Mouse (Mus musculus) embryonic facial prominence, embryonic 11.5 days (tissue): ENCODE data around the gene E2f4. TPM values are rescaled to one million over a fixed set of nuclear protein-coding genes. Genes with fewer than 3 reads are reported as not detected.

Experiments used
- ATAC-seq: fragments of 200-750 bp; cut with Nextera tagmentation; replicated peaks from 2 replicates; pipeline ENCODE4 v1.8.0; 2017; ENCODE audit warnings: low read depth; ENCODE audit not compliant: insufficient number of reproducible peaks, low FRiP score, low TSS enrichment
- DNase-seq: peaks from one replicate; pipeline ENCODE4 v3.0.0-alpha.2; 2015; ENCODE audit warnings: low spot score
- H3K27ac ChIP-seq: fragments of 300-500 bp; sonication (generic); replicated peaks from 2 replicates; pipeline ENCODE4 v1.5.1; 2014; ENCODE audit warnings: mild to moderate bottlenecking, low read depth, low read length, control low read depth
- H3K27me3 ChIP-seq: fragments of 300-500 bp; sonication (generic); 2 replicates; pipeline ENCODE4 v1.6.1; 2014; ENCODE audit warnings: mild to moderate bottlenecking, low read length, moderate library complexity, mixed read lengths; ENCODE audit not compliant: control insufficient read depth, insufficient read depth
- H3K36me3 ChIP-seq: fragments of 300-500 bp; sonication (generic); replicated peaks from 2 replicates; pipeline ENCODE4 v1.6.1; 2014; ENCODE audit warnings: low read depth, mild to moderate bottlenecking, low read length, moderate library complexity, mixed read lengths; ENCODE audit not compliant: control insufficient read depth, insufficient read depth
- H3K4me1 ChIP-seq: fragments of 300-500 bp; sonication (generic); 2 replicates; pipeline ENCODE4 v1.6.1; 2014; ENCODE audit warnings: low read length, mixed read lengths; ENCODE audit not compliant: control insufficient read depth, insufficient read depth
- H3K4me2 ChIP-seq: fragments of 300-500 bp; sonication (generic); 2 replicates; pipeline ENCODE4 v1.6.1; 2014; ENCODE audit warnings: low read depth, mild to moderate bottlenecking, control low read depth, low read length, moderate library complexity
- H3K4me3 ChIP-seq: fragments of 300-500 bp; sonication (generic); 2 replicates; pipeline ENCODE4 v1.5.1; 2014; ENCODE audit warnings: low read depth, low read length, control low read depth
- H3K9ac ChIP-seq: fragments of 300-500 bp; sonication (generic); replicated peaks from 2 replicates; pipeline ENCODE4 v1.6.1; 2014; ENCODE audit warnings: mild to moderate bottlenecking, control low read depth, low read length
- H3K9me3 ChIP-seq: fragments of 300-500 bp; sonication (generic); replicated peaks from 2 replicates; pipeline ENCODE4 v1.6.1; 2016; ENCODE audit warnings: mild to moderate bottlenecking, low read length, inconsistent platforms, mixed read lengths; ENCODE audit not compliant: control insufficient read depth
- WGBS: fragments of 180-500 bp; shearing (Covaris S2); extraction: QIAGEN DNeasy Blood & Tissue Kit; methylation state at CpG from one replicate; pipeline ENCODE4 v1.1.7; 2014; 5-methylcytosine and 5-hydroxymethylcytosine counted together
- polyA plus RNA-seq: library from polyadenylated mRNA; unstranded; fragments of >200 nt; fragmentation: Nextera tagmentation; extraction: Ambion mirVana; gene quantifications from 2 replicates; pipeline ENCODE4 v1.2.1, GENCODE M21; 2014

Gene E2f4
- polyA plus RNA-seq, 1 experiment from 2014 or later: 103 TPM

DNA sequence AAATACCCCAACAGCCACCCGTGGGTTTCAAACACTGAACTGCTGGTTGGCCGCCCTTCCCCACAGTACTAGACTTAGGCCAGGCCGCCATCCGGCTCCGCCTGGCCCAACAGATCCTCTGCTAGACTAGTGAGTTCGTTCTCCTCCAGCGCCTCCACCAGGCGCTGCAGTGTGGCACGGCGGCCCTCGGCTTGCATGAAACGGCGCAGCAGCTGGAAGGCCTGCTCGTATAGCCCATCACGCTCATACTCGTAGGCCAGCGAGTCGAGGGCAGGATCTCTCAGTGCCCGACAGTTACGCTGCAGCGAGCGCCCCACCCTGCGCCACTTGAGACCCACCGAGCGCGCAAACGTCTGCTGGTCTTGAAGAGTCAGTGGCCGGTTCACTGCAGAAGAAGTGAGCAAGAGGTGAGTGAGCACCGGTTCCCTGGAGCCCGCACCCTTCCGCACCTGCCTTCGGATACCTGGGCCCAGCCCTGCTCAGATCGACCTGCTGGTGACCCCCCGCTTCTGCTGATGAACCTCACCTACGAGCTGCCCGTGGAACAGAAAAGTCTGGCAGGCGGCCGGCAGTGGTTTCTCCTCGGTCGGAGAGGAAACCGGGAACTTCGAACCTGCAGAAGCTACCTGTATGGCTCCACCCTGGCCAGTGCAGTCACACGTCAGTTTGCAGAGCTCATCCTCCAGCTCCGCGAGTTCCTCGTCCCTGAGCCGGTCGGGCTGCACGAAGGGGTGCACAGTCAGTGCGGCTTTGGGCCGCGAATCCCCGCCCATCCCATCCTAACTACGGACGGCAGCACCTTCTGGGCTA, 38.3 kb upstream of the E2f4 start:
- no peaks in the 10 kb centered on the region for H3K9me3 ChIP-seq
- peaks cover 45% of the 10 kb centered on the region for H3K27me3 ChIP-seq
- 2% methylated on average over 55 of the region's 55 CpGs for WGBS

DNA sequence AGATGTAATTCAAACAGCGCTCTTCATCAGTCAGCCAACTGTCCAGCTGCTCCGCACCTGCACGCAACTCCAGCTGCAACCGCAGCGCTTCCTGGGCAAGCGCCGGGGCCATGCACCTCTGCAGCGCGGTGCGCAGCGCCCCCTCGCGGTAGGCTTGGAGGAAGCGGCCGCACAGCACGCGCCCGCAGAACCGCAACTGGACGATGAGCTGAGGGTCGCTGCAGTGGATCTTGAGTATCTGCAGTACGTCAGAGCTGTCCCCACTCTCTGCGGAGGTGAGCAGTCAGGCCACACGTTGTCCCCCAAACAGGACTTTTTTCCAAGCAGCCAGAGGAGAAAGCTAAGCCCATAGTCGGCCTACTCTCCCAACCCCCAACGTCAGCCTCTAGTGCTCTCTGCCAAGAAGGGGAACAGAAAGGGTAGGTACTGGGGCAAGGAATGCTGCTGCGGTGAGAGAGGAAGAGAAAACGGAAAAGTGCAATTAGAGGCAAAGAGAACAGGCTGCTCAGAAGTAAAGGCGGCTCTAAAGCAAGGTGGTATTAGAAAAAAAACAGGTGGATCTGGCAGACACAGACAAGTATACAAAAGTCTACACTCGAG, 37.6 kb upstream of the E2f4 start:
- peak overlapping the region; percentile 31 for H3K4me3 ChIP-seq
- peaks cover 45% of the 10 kb centered on the region for H3K27me3 ChIP-seq
- H3K36me3 ChIP-seq: no peaks in the 10 kb centered on the region
- DNase-seq (peak; percentile 88), ATAC-seq (peak; percentile 11)
- H3K4me2 ChIP-seq: peak overlapping the region; percentile 75
- peaks cover 4% of the 10 kb centered on the region for H3K4me1 ChIP-seq
- H3K9ac ChIP-seq: no peak overlapping the region
- no peak overlapping the region for H3K27ac ChIP-seq
- WGBS: 2% methylated on average over 30 of the region's 30 CpGs
- no peaks in the 10 kb centered on the region for H3K9me3 ChIP-seq

More for the DNA sequence above, 38.3 kb upstream of the E2f4 start:
- H3K27ac ChIP-seq: no peak overlapping the region
- H3K4me3 ChIP-seq: peak overlapping the region; percentile 31
- 0 out of 2 replicates have a peak overlapping the region, but pooled peaks have one; percentile 7 for H3K9ac ChIP-seq
- H3K4me1 ChIP-seq: peaks cover 7% of the 10 kb centered on the region
- peak; percentile 54 for DNase-seq
- H3K4me2 ChIP-seq: peak overlapping the region; percentile 75
- peak; percentile 46 for ATAC-seq
- H3K36me3 ChIP-seq: no peaks in the 10 kb centered on the region

DNA sequence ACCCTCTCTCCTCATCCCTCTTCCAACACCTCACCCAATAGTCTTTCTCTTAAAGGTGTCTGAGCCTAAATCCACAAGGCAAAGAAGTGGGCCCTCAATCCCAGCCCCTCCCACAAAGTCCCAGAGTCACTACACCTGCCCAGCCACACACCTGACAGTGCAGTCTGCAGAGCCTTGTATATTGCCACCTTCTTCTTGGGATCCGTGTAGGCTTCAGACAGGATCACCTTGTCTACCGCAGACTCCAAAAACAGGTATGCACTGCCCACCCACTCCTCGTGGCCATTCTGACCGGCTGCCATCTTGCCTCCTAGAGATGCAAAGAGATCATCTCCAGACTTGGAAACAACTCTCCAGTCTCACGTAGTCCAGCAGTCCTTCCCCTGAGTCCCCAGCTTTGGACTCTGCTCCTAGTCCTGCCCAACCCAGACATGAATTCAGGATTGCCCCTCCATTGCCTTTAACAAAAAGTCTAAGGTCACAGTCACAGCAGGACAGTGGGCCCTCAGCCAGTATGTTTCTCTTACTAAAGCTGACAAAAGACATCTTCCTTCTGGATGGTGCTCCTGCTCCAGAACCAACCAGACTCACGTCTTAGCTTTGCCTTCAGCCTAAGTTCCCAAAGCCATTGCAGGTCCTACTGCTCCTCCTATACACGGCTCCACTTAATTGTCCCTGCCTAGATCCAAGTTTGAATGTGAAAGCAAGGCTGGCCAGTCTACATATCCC, 36.9 kb upstream of the E2f4 start:
- Histone ChIP-seq H3K4me1 (peaks cover 2% of the 10 kb centered on the region), H3K27ac (no peak overlapping the region), H3K4me3 (no peak overlapping the region), H3K27me3 (peaks cover 49% of the 10 kb centered on the region), H3K9ac (no peak overlapping the region), H3K4me2 (no peak overlapping the region), H3K36me3 (no peaks in the 10 kb centered on the region), H3K9me3 (no peaks in the 10 kb centered on the region)
- DNase-seq (no peak), ATAC-seq (no peak)
- WGBS: 54% methylated on average over 7 of the region's 7 CpGs

DNA sequence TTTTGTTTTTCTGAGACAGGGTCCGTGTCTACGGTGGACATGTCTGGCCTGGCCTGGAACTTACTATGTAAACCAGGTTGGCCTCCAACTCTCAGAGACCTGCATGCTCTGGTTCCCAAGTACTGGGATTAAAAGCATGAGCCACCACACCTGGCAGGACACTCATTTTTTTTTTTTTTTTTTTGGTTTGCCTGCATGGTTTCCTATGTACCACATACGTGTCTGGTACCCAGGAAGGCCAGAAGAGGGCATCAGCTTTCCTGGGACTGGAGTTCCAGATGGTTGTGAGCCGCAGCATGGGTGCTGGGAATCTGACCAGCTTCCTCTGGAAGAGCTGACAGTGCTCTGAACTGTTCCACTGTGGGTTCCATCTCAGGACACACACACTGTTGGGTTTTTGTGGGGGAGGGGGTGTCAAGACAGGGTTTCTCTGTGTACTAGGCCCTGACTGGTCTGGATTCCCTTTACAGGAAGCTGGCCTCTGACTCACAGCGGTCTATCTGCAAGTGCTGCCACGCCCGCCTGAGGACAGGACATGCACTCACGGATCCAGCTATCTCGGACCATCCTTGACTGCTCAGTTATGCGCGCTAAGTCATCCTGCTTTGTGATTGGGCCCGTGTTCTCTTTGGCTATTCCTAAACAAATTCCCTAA, 36.0 kb upstream of the E2f4 start:
- Histone ChIP-seq H3K27me3 (peaks cover 53% of the 10 kb centered on the region), H3K4me2 (no peak overlapping the region), H3K27ac (no peak overlapping the region), H3K36me3 (no peaks in the 10 kb centered on the region), H3K9ac (no peak overlapping the region), H3K4me3 (no peak overlapping the region), H3K4me1 (peaks cover 2% of the 10 kb centered on the region), H3K9me3 (no peaks in the 10 kb centered on the region)
- DNase-seq: no peak
- no peak for ATAC-seq
- 86% methylated on average over 12 of the region's 12 CpGs for WGBS

DNA sequence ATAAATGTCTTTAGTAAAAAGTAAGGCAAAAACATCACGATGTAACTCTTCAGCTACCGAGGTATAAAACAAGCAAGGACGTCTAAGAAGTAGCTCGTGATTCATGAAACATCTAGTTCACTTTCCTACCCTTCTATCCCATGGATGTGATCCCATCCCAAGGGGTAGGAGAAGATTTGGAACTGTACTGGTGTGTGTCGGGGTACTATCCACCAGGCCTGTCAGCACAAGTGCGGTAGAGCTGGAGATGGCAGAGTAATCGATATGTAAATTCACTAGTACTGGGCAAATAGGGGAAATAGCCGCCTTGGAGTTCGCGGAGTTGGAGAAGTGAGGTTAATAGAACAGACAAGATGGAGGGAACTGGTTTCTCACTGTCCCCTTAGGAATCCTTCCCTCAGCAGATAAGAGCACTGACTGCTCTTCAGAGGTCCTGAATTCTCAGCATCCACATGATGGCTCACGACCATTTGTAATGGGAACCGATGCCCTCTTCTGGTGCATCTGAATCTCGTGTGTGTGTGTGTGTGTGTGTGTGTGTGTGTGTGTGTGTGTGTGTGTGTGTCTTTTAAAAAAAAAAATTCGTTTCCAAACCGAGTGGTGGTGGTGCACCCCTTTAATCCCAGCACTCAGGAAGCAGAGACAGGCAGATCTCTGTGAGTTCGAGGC, 34.1 kb upstream of the E2f4 start:
- ATAC-seq (no peak), DNase-seq (no peak)
- Histone ChIP-seq H3K4me2 (no peak overlapping the region), H3K4me1 (peaks cover 4% of the 10 kb centered on the region), H3K27me3 (peaks cover 66% of the 10 kb centered on the region), H3K36me3 (no peaks in the 10 kb centered on the region), H3K9me3 (no peaks in the 10 kb centered on the region), H3K27ac (no peak overlapping the region), H3K9ac (no peak overlapping the region), H3K4me3 (no peak overlapping the region)
- 40% methylated on average over 16 of the region's 16 CpGs for WGBS

DNA sequence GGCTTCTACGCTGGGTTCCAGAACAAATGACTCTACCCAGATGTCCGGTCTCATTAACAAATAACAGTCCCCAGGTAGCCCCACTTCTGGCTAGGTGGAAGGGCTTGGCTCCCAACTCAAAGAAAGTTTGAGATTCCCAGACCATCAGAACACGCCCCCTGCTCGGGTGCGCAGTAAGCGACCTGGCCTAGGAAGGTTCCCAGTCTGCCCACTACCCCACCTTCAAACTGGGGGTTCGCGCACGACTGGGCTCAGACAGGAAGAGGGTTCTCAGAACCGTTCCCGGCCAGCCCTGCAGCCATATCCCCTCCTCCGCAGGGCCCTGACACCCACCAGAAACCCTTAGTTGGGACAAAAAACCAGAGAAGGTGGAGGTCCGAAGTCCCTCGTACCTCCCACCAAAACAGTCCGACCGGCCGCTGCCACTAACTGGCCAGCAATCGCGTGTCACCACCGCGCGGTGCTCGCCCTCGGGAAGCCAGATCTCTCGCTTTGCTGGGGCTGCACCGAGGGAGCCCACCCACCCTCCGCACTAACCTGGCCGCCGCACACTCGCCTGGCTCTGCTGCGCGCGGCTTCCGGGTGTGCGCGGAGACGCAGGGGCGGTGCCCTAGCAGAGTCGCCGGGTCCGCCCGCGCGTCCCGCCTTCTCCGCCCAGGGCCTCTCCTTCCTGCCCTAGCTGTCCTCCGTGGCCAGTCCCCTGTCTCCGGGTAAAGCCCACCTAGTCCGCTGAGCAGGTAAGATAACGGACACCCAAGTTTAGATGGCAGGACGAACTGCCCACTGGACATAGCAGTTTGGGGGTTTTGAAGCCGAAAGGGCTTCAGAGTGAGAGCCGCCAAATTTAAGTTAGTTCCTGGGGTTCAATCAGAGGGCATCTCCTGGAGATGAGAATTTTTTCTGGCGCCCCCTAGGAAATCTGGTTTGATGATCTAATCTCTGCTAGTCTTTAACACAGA, 33.2 kb upstream of the E2f4 start, which contains the start of the genes Tradd and Fbxl8:
Gene Tradd (minus strand): TSS at position 586 of the 959 bp plus-strand sequence.
Gene Fbxl8 (plus strand): TSS at position 625 of the 959 bp plus-strand sequence.
- WGBS: 1% methylated on average over 54 of the region's 54 CpGs
- peak within 1 kb of the TSS; percentile 87 for H3K4me2 ChIP-seq
- no peak within 1 kb of the TSS for H3K27ac ChIP-seq
- peak; percentile 53 for ATAC-seq
- DNase-seq: peak; percentile 72
- peaks cover 4% of the 10 kb centered on the region for H3K4me1 ChIP-seq
- H3K9ac ChIP-seq: peak within 1 kb of the TSS; percentile 60
- no peaks in the 10 kb centered on the region for H3K36me3 ChIP-seq
- H3K4me3 ChIP-seq: peak within 1 kb of the TSS; percentile 67
- no peaks in the 10 kb centered on the region for H3K9me3 ChIP-seq
- peaks cover 67% of the 10 kb centered on the region for H3K27me3 ChIP-seq
